Mouse (Mus musculus) gastrocnemius, postnatal 25 days (tissue): Measurements from ENCODE around the gene Abcb10. TPM values are rescaled to one million over a fixed set of nuclear protein-coding genes. Genes with fewer than 3 reads are reported as not detected.
A peak's percentile ranks its signal among the peaks of the same experiment; 100 is the strongest.
"Not testable (repeated sequence)": the region's sequence is repeated elsewhere in the genome, so short reads cannot be mapped to it uniquely, and the experiment has no call there.

Source experiments
- DNase-seq: peaks from one replicate; pipeline ENCODE4 v3.0.0; 2022
- total RNA-seq, 2 experiments: library from RNA; stranded (reverse); gene quantifications; 1 replicate in 1 of 2; 2 replicates in 1 of 2; pipeline ENCODE4 v1.2.3; 2021

Abcb10 gene
- total RNA-seq, 2 experiments from 2014 or later, result 13.5 to 14.4 TPM

- DNase-seq, result no peak
Observed at GRCm38 (mm10) chr8:123981674-123982073, 1.2 kb downstream of the Abcb10 start.

- DNase-seq, result no peak
Observed at GRCm38 (mm10) chr8:123980239-123980638, 2.7 kb downstream of the Abcb10 start.

- DNase-seq, result no peak
Observed at GRCm38 (mm10) chr8:123978926-123979325, 4.0 kb downstream of the Abcb10 start.

GRCm38 (mm10) chr8:123978166-123978838, 4.6 kb downstream of the Abcb10 start:
- DNase-seq, result no peak

GRCm38 (mm10) chr8:123977499-123977898, 5.4 kb downstream of the Abcb10 start:
- DNase-seq, result no peak

GRCm38 (mm10) chr8:123973495-123973894, 9.4 kb downstream of the Abcb10 start:
- DNase-seq, result no peak

GRCm38 (mm10) chr8:123966896-123967295, 16.0 kb downstream of the Abcb10 start:
- DNase-seq, result no peak

GRCm38 (mm10) chr8:123961371-123961770, 21.6 kb downstream of the Abcb10 start:
- no peak for DNase-seq

GRCm38 (mm10) chr8:123960556-123960955, 22.4 kb downstream of the Abcb10 start:
- DNase-seq, result not testable (repeated sequence)

- no peak for DNase-seq
Observed at GRCm38 (mm10) chr8:123960056-123960455, 22.9 kb downstream of the Abcb10 start.

GRCm38 (mm10) chr8:123959473-123959872, 23.4 kb downstream of the Abcb10 start:
- no peak for DNase-seq

GRCm38 (mm10) chr8:123958130-123958529, 24.8 kb downstream of the Abcb10 start:
- no peak for DNase-seq

GRCm38 (mm10) chr8:123954246-123954645, 28.7 kb downstream of the Abcb10 start:
- DNase-seq, result no peak

- no peak for DNase-seq
Observed at GRCm38 (mm10) chr8:123953686-123954085, 29.2 kb downstream of the Abcb10 start.

- DNase-seq, result peak; percentile 22
Observed at GRCm38 (mm10) chr8:123950077-123950802, 32.7 kb downstream of the Abcb10 start.

- no peak for DNase-seq
Observed at GRCm38 (mm10) chr8:123949686-123949986, 33.3 kb downstream of the Abcb10 start.

- DNase-seq, result peak; percentile 98
Observed at GRCm38 (mm10) chr8:123948942-123949685, 33.8 kb downstream of the Abcb10 start, which contains the start of gene Nup133. TSS of gene Nup133 (minus strand) at chr8:123949265.

- DNase-seq, result no peak
Observed at GRCm38 (mm10) chr8:123929026-123929425, 53.9 kb downstream of the Abcb10 start.

- DNase-seq, result peak; percentile 57
Observed at GRCm38 (mm10) chr8:123925671-123926070, 57.3 kb downstream of the Abcb10 start.

- DNase-seq, result peak; percentile 78
Observed at GRCm38 (mm10) chr8:123924719-123925118, 58.2 kb downstream of the Abcb10 start.

GRCm38 (mm10) chr8:123914635-123915034, 68.3 kb downstream of the Abcb10 start:
- no peak for DNase-seq

- no peak for DNase-seq
Observed at GRCm38 (mm10) chr8:123912265-123912664, 70.7 kb downstream of the Abcb10 start.

- DNase-seq, result no peak
Observed at GRCm38 (mm10) chr8:123907604-123908003, 75.3 kb downstream of the Abcb10 start.
